Mouse (Mus musculus) small intestine, adult 2 months (tissue): ENCODE results near the gene Sept3. TPM values are rescaled to one million over a fixed set of nuclear protein-coding genes. Genes with fewer than 3 reads are reported as not detected.
"Not testable (repeated sequence)": the region's sequence is repeated elsewhere in the genome, so short reads cannot be mapped to it uniquely, and the experiment has no call there.

Source experiments
- H3K27ac ChIP-seq: fragments of 200-500 bp; 2 replicates; pipeline ENCODE4 v1.5.1; 2012; ENCODE audit warnings: low read depth, low read length, control low read depth, inconsistent platforms; ENCODE audit not compliant: insufficient read depth
- H3K27me3 ChIP-seq: fragments of 200-500 bp; 2 replicates; pipeline ENCODE4 v1.6.1; 2012; ENCODE audit warnings: mild to moderate bottlenecking, moderate library complexity, low read length, inconsistent platforms; ENCODE audit not compliant: control insufficient read depth, insufficient read depth
- H3K36me3 ChIP-seq: fragments of 200-500 bp; 2 replicates; pipeline ENCODE4 v1.6.1; 2012; ENCODE audit warnings: mild to moderate bottlenecking, low read length, control low read depth, inconsistent platforms; ENCODE audit not compliant: control insufficient read depth, insufficient read depth
- H3K4me1 ChIP-seq: fragments of 200-500 bp; 2 replicates; pipeline ENCODE4 v1.6.1; 2012; ENCODE audit warnings: low read length, inconsistent platforms, mixed read lengths; ENCODE audit not compliant: control insufficient read depth, insufficient read depth, insufficient read length
- H3K4me3 ChIP-seq: fragments of 200-500 bp; 2 replicates; pipeline ENCODE4 v1.5.1; 2012; ENCODE audit warnings: low read depth, mild to moderate bottlenecking, control low read depth, inconsistent platforms, low read length, moderate library complexity
- CTCF ChIP-seq: fragments of 200-500 bp; IDR thresholded peaks from 2 replicates; pipeline ENCODE4 v1.5.1; 2012; ENCODE audit warnings: low read depth, mild to moderate bottlenecking, control low read depth, inconsistent platforms, low read length, moderate library complexity, mixed read lengths; ENCODE audit not compliant: insufficient replicate concordance, insufficient read length; ENCODE audit errors: extremely low read depth
- POLR2A ChIP-seq: fragments of 200-500 bp; IDR thresholded peaks from 2 replicates; pipeline ENCODE4 v1.6.1; 2012; ENCODE audit warnings: low read depth, mild to moderate bottlenecking, control low read depth, inconsistent platforms, low read length, moderate library complexity
- WGBS: fragments of 180-500 bp; shearing (Covaris S2); methylation state at CpG from one replicate; pipeline ENCODE4 v1.1.7; 2018; 5-methylcytosine and 5-hydroxymethylcytosine counted together
- polyA plus RNA-seq: library from polyadenylated mRNA; depleted of rRNA; stranded (reverse); fragments of >200 nt; gene quantifications from 2 replicates; pipeline ENCODE4 v1.2.3, GENCODE M21; 2012

The Sept3 gene
- polyA plus RNA-seq, 1 experiment = 0.52 TPM

- TF ChIP-seq POLR2A (no peak), CTCF (no peak)
- Histone ChIP-seq H3K4me1 (no peaks in the 10 kb centered on the region), H3K36me3 (no peaks in the 10 kb centered on the region), H3K27me3 (no peaks in the 10 kb centered on the region), H3K27ac (no peak overlapping the region), H3K4me3 (no peak overlapping the region)
- WGBS = 83% methylated on average over 10 of the region's 10 CpGs
These were observed 39.0 kb upstream of the Sept3 start for GRCm38 (mm10) chr15:82235661-82236060.

GRCm38 (mm10) chr15:82236565-82236964 is 38.1 kb upstream of the Sept3 start:
- no peak overlapping the region for H3K27ac ChIP-seq
- H3K4me3 ChIP-seq = no peak overlapping the region
- WGBS = 16% methylated on average over 5 of the region's 5 CpGs
- no peaks in the 10 kb centered on the region for H3K36me3 ChIP-seq
- TF ChIP-seq POLR2A (no peak), CTCF (peak; percentile 98; the same call in 1 of the 2 replicates)
- H3K27me3 ChIP-seq = no peaks in the 10 kb centered on the region
- no peaks in the 10 kb centered on the region for H3K4me1 ChIP-seq

GRCm38 (mm10) chr15:82243311-82243710 is 31.4 kb upstream of the Sept3 start:
- H3K27me3 ChIP-seq = no peaks in the 10 kb centered on the region
- TF ChIP-seq CTCF (no peak), POLR2A (no peak)
- H3K36me3 ChIP-seq = no peaks in the 10 kb centered on the region
- H3K27ac ChIP-seq = no peak overlapping the region
- H3K4me1 ChIP-seq = peaks cover 3% of the 10 kb centered on the region
- no peak overlapping the region for H3K4me3 ChIP-seq
- WGBS = 71% methylated on average over 3 of the region's 3 CpGs

GRCm38 (mm10) chr15:82243742-82244114 is 31.0 kb upstream of the Sept3 start:
- Histone ChIP-seq H3K27ac (no peak overlapping the region), H3K36me3 (no peaks in the 10 kb centered on the region), H3K27me3 (no peaks in the 10 kb centered on the region), H3K4me3 (peak overlapping the region; percentile 81), H3K4me1 (peaks cover 3% of the 10 kb centered on the region)
- TF ChIP-seq CTCF = no peak
- WGBS = 2% methylated on average over 12 of the region's 12 CpGs

GRCm38 (mm10) chr15:82244115-82244804 is 30.4 kb upstream of the Sept3 start, which contains the start of gene Cenpm:
Gene Cenpm (minus strand): TSS chr15:82244748.
- H3K27me3 ChIP-seq = no peaks in the 10 kb centered on the region
- H3K36me3 ChIP-seq = no peaks in the 10 kb centered on the region
- under 1% methylated on average over 65 of the region's 65 CpGs for WGBS
- peak within 1 kb of the TSS; percentile 81 for H3K4me3 ChIP-seq
- H3K4me1 ChIP-seq = peaks cover 3% of the 10 kb centered on the region
- no peak for TF ChIP-seq CTCF
- no peak for TF ChIP-seq POLR2A
- H3K27ac ChIP-seq = no peak within 1 kb of the TSS

GRCm38 (mm10) chr15:82244805-82245161 is 29.9 kb upstream of the Sept3 start:
- H3K27me3 ChIP-seq, H3K4me1 ChIP-seq, H3K36me3 ChIP-seq, H3K27ac ChIP-seq: not testable (repeated sequence)
- 23% methylated on average over 9 of the region's 9 CpGs for WGBS
- peak overlapping the region; percentile 81 for H3K4me3 ChIP-seq

- Histone ChIP-seq H3K4me1 (peaks cover 5% of the 10 kb centered on the region), H3K27ac (no peak overlapping the region), H3K36me3 (no peaks in the 10 kb centered on the region), H3K27me3 (no peaks in the 10 kb centered on the region), H3K4me3 (no peak overlapping the region)
- 44% methylated on average over 3 of the region's 3 CpGs for WGBS
- no peak for TF ChIP-seq CTCF
- no peak for TF ChIP-seq POLR2A
These were observed 27.4 kb upstream of the Sept3 start for GRCm38 (mm10) chr15:82247131-82247776.
